Mouse (Mus musculus) cerebellum, adult 2 months (tissue): Measurements from ENCODE around the gene Vapa. TPM values are rescaled to one million over a fixed set of nuclear protein-coding genes. Genes with fewer than 3 reads are reported as not detected.

ENCODE experiments used
- DNase-seq, 2 experiments: peaks; one replicate each; pipeline ENCODE4 v3.0.0; 2021
- H3K27ac ChIP-seq: fragments of 200-500 bp; 2 replicates; pipeline ENCODE4 v1.5.1; 2012; ENCODE audit warnings: low read length, control low read depth, inconsistent platforms; ENCODE audit not compliant: insufficient read depth
- H3K27me3 ChIP-seq: fragments of 200-500 bp; 2 replicates; pipeline ENCODE4 v1.6.1; 2012; ENCODE audit warnings: inconsistent platforms, mild to moderate bottlenecking, low read length, moderate library complexity; ENCODE audit not compliant: control insufficient read depth, insufficient read depth
- H3K4me1 ChIP-seq: fragments of 200-500 bp; 2 replicates; pipeline ENCODE4 v1.6.1; 2011; ENCODE audit warnings: low read length; ENCODE audit not compliant: control insufficient read depth, insufficient read depth
- H3K4me3 ChIP-seq: fragments of 200-500 bp; replicated peaks from 2 replicates; pipeline ENCODE3; 2011; ENCODE audit warnings: mild to moderate bottlenecking, low read depth, low read length, control low read depth; ENCODE audit not compliant: insufficient read depth
- CTCF ChIP-seq: fragments of 200-500 bp; IDR thresholded peaks from 2 replicates; pipeline ENCODE4 v1.5.1; 2011; ENCODE audit warnings: low read depth, mild to moderate bottlenecking, control low read depth, low read length, moderate library complexity, borderline replicate concordance; ENCODE audit not compliant: insufficient read depth
- POLR2A ChIP-seq: fragments of 200-500 bp; IDR thresholded peaks from 2 replicates; pipeline ENCODE4 v1.6.1; 2011; ENCODE audit warnings: low read length, control low read depth, borderline replicate concordance; ENCODE audit not compliant: insufficient read depth
- WGBS: fragments of 180-500 bp; shearing (Covaris S2); methylation state at CpG from one replicate; pipeline ENCODE4 v1.1.7; 2018; 5-methylcytosine and 5-hydroxymethylcytosine counted together
- polyA plus RNA-seq: library from polyadenylated mRNA; depleted of rRNA; stranded (reverse); fragments of >200 nt; gene quantifications from 2 replicates; pipeline ENCODE4 v1.2.3, GENCODE M21; 2012

The Vapa gene
- polyA plus RNA-seq, 1 experiment, result 89.7 TPM

- no peak overlapping the region for H3K27ac ChIP-seq
- no peaks in the 10 kb centered on the region for H3K27me3 ChIP-seq
- H3K4me1 ChIP-seq, result peaks cover 9% of the 10 kb centered on the region
- TF ChIP-seq POLR2A (no peak), CTCF (no peak)
- 82% methylated on average over 8 of the region's 8 CpGs for WGBS
- no peak overlapping the region for H3K4me3 ChIP-seq
- DNase-seq, result no peak
Observed at GRCm38 (mm10) chr17:65574850-65575249, 38.5 kb downstream of the Vapa start.

- Histone ChIP-seq H3K27ac (no peak overlapping the region), H3K4me3 (no peak overlapping the region), H3K4me1 (peaks cover 9% of the 10 kb centered on the region), H3K27me3 (no peaks in the 10 kb centered on the region)
- TF ChIP-seq CTCF (no peak), POLR2A (no peak)
- 24% methylated on average over 9 of the region's 9 CpGs for WGBS
- DNase-seq, result peak; percentile 26 to 49
Observed at GRCm38 (mm10) chr17:65571866-65572265, 41.5 kb downstream of the Vapa start.

GRCm38 (mm10) chr17:65571466-65571865 is 41.9 kb downstream of the Vapa start:
- no peak overlapping the region for H3K4me3 ChIP-seq
- WGBS, result 74% methylated on average over 8 of the region's 8 CpGs

GRCm38 (mm10) chr17:65564189-65564588 is 49.2 kb downstream of the Vapa start:
- Histone ChIP-seq H3K27me3 (no peaks in the 10 kb centered on the region), H3K4me1 (no peaks in the 10 kb centered on the region), H3K4me3 (no peak overlapping the region), H3K27ac (no peak overlapping the region)
- WGBS, result 75% methylated on average over 5 of the region's 5 CpGs
- DNase-seq, result no peak
- TF ChIP-seq POLR2A, result no peak
- no peak for TF ChIP-seq CTCF

More at GRCm38 (mm10) chr17:65571466-65571865, 41.9 kb downstream of the Vapa start:
- no peaks in the 10 kb centered on the region for H3K27me3 ChIP-seq
- no peak for DNase-seq
- TF ChIP-seq CTCF (no peak), POLR2A (no peak)
- H3K27ac ChIP-seq, result no peak overlapping the region
- H3K4me1 ChIP-seq, result peaks cover 9% of the 10 kb centered on the region

GRCm38 (mm10) chr17:65563345-65563744 is 50.0 kb downstream of the Vapa start:
- H3K4me1 ChIP-seq, result no peaks in the 10 kb centered on the region
- TF ChIP-seq CTCF (no peak), POLR2A (no peak)
- 20% methylated on average over 6 of the region's 6 CpGs for WGBS
- H3K27ac ChIP-seq, result no peak overlapping the region
- DNase-seq, result peak in 1 of 2 experiments; percentile 45
- no peaks in the 10 kb centered on the region for H3K27me3 ChIP-seq
- H3K4me3 ChIP-seq, result no peak overlapping the region

GRCm38 (mm10) chr17:65562761-65563160 is 50.6 kb downstream of the Vapa start:
- 3% methylated on average over 5 of the region's 5 CpGs for WGBS
- TF ChIP-seq CTCF (0 out of 2 replicates have a peak, but pooled peaks have one; percentile 9), POLR2A (no peak)

GRCm38 (mm10) chr17:65561361-65562015 is 51.9 kb downstream of the Vapa start:
- no peaks in the 10 kb centered on the region for H3K4me1 ChIP-seq
- no peaks in the 10 kb centered on the region for H3K27me3 ChIP-seq
- no peak for DNase-seq
- no peak overlapping the region for H3K27ac ChIP-seq
- no peak overlapping the region for H3K4me3 ChIP-seq
- TF ChIP-seq CTCF (no peak), POLR2A (no peak)
- 55% methylated on average over 6 of the region's 6 CpGs for WGBS

More at GRCm38 (mm10) chr17:65562761-65563160, 50.6 kb downstream of the Vapa start:
- no peak overlapping the region for H3K4me3 ChIP-seq
- H3K4me1 ChIP-seq, result no peaks in the 10 kb centered on the region
- H3K27ac ChIP-seq, result no peak overlapping the region
- DNase-seq, result peak; percentile 49 to 57
- H3K27me3 ChIP-seq, result no peaks in the 10 kb centered on the region

GRCm38 (mm10) chr17:65559273-65559672 is 54.1 kb downstream of the Vapa start:
- WGBS, result 51% methylated on average over 5 of the region's 5 CpGs
- H3K4me3 ChIP-seq, result no peak overlapping the region

More at GRCm38 (mm10) chr17:65559273-65559672, 54.1 kb downstream of the Vapa start:
- no peak overlapping the region for H3K27ac ChIP-seq
- TF ChIP-seq CTCF, result peak; percentile 47; the same call in 1 of the 2 replicates
- no peak for TF ChIP-seq POLR2A
- H3K4me1 ChIP-seq, result no peaks in the 10 kb centered on the region
- H3K27me3 ChIP-seq, result no peaks in the 10 kb centered on the region
- no peak for DNase-seq
